In genomic region chr15:32198561-32198960, GRCm38 (mm10) we compare ENCODE assay signal across 32 mouse cellular contexts. TPM values are rescaled to one million over a fixed set of nuclear protein-coding genes. Genes with fewer than 3 reads are reported as not detected.
DNase-seq lines count a peak whose midpoint lies in the region; ATAC-seq lines count a peak whose summit lies in the region.
"Had no signal": no experiment of that assay in that cellular context is flagged by ENCODE, and none has a peak within 500 bp of the region (broad histone marks: within the 10 kb centered on the region; RNA-seq: fewer than 3 reads in every experiment).

No protein-coding gene starts in this region.

- WGBS in embryonic facial prominence, embryonic 14.5 days, result 39% methylated on average over 5 of the region's 5 CpGs

- no peak overlapping the region for H3K4me3 ChIP-seq in embryonic facial prominence, embryonic 14.5 days (ENCODE audit: low read depth, low read length)
- H3K4me3 ChIP-seq: heart, embryonic 10.5 days; liver, embryonic 13.5 days; megakaryocyte, embryonic 14.5 days had no signal

- H3K9ac ChIP-seq in embryonic facial prominence, embryonic 14.5 days (ENCODE audit: low read depth, low read length), result no peak overlapping the region
- H3K9ac ChIP-seq: forebrain, postnatal 0 days; hindbrain, embryonic 14.5 days; liver, embryonic 13.5 days had no signal

- H3K4me2 ChIP-seq in embryonic facial prominence, embryonic 14.5 days (ENCODE audit: low read depth, low read length), result no peak overlapping the region
- H3K4me2 ChIP-seq: hindbrain, embryonic 14.5 days; liver, embryonic 13.5 days had no signal

- peak; percentile 11 for DNase-seq in retina, embryonic 14.5 days (ENCODE audit: low spot score)
- no peak for DNase-seq in retina, postnatal 1 day
- peak; percentile 18 for DNase-seq in embryo, embryonic 10.5 days (ENCODE audit: low spot score)
- peak; percentile 59 for DNase-seq in embryonic facial prominence, embryonic 14.5 days (ENCODE audit: low spot score)
- DNase-seq in retina, postnatal 7 days (ENCODE audit: low read depth, low spot score), result peak; percentile 3
- DNase-seq in B cell, adult 2 months, result no peak
- no peak for DNase-seq in frontal cortex, adult 2 months (ENCODE audit: extremely low spot score in 1 of 2, low spot score in 1 of 2)
- DNase-seq in urinary bladder, postnatal 10 days (ENCODE audit: low spot score), result no peak
- DNase-seq: adrenal gland, postnatal 14 days; cerebellum, adult 8-10 months; forebrain, postnatal 0 days; heart, postnatal 4 days; kidney, adult 8-10 months; kidney, postnatal 10 days; liver, embryonic 13.5 days; lung, adult 2 months; lung, postnatal 36 days; midbrain, embryonic 14.5 days; right cerebral cortex, adult 18-20 months; thymus, postnatal 14 days had no signal

- peaks cover 8% of the 10 kb centered on the region; the same call in 1 of the 2 replicates for H3K4me1 ChIP-seq in embryonic facial prominence, embryonic 14.5 days (ENCODE audit: control insufficient read depth, insufficient read depth, low read length)
- H3K4me1 ChIP-seq: liver, embryonic 13.5 days; megakaryocyte, embryonic 14.5 days had no signal

- ATAC-seq in embryonic facial prominence, embryonic 14.5 days (ENCODE audit: low read depth), result no peak
- ATAC-seq: forebrain, postnatal 0 days had no signal

- H3K9me3 ChIP-seq in embryonic facial prominence, embryonic 14.5 days (ENCODE audit: control insufficient read depth, low read length), result no peaks in the 10 kb centered on the region
- H3K9me3 ChIP-seq: heart, embryonic 10.5 days; liver, embryonic 13.5 days had no signal

- H3K27me3 ChIP-seq in embryonic facial prominence, embryonic 14.5 days (replicated peaks; ENCODE audit: control insufficient read depth, insufficient read depth, low read length), result no peaks in the 10 kb centered on the region
- H3K27me3 ChIP-seq: liver, embryonic 13.5 days; megakaryocyte, embryonic 14.5 days had no signal

- no peak overlapping the region for H3K27ac ChIP-seq in embryonic facial prominence, embryonic 14.5 days (replicated peaks; ENCODE audit: low read depth, low read length)
- H3K27ac ChIP-seq: heart, embryonic 10.5 days; hindbrain, embryonic 14.5 days; liver, embryonic 13.5 days had no signal

- H3K36me3 ChIP-seq in embryonic facial prominence, embryonic 14.5 days (ENCODE audit: control insufficient read depth, insufficient read depth, low read length), result no peaks in the 10 kb centered on the region
- H3K36me3 ChIP-seq: heart, embryonic 10.5 days; liver, embryonic 13.5 days had no signal

RNA-seq across cellular contexts. Expression of gene Tas2r119, which starts 21.5 kb away (rescaled TPM):
- not detected in 2 replicates for polyA plus RNA-seq in embryonic facial prominence, embryonic 14.5 days (2014; fragmentation: Nextera tagmentation; extraction: Ambion mirVana)
- not detected in 2 replicates for polyA plus RNA-seq in frontal cortex, adult 2 months (2012; rRNA removed)
- polyA plus RNA-seq: cortical plate, adult 2 months; forebrain, embryonic 11.5 days; forebrain, postnatal 0 days; gonadal fat pad, adult 2 months; heart, embryonic 10.5 days; heart, embryonic 16.5 days; hindbrain, embryonic 14.5 days; intestine, embryonic 14.5 days; limb, embryonic 11.5 days; liver, embryonic 13.5 days; lung, adult 2 months; midbrain, embryonic 14.5 days; neural tube, embryonic 11.5 days; small intestine, adult 2 months; stomach, embryonic 16.5 days had no signal

RNA-seq across cellular contexts. Expression of gene Sema5a, which starts 46.0 kb away (rescaled TPM):
- polyA plus RNA-seq in embryonic facial prominence, embryonic 14.5 days (2014; fragmentation: Nextera tagmentation; extraction: Ambion mirVana), result 26.7 and 27.6 TPM in 2 replicates
- 10.4 and 10.5 TPM in 2 replicates for polyA plus RNA-seq in frontal cortex, adult 2 months (2012; rRNA removed)

Comparison
In these comparisons a context has a peak if more than half of its experiments do, and no peak if none do; other contexts are left out.
1. DNase-seq: peak in retina, embryonic 14.5 days (single experiment), embryo, embryonic 10.5 days (single experiment), embryonic facial prominence, embryonic 14.5 days (single experiment) and retina, postnatal 7 days (single experiment); none in retina, postnatal 1 day (single experiment), B cell, adult 2 months (0 of 2), frontal cortex, adult 2 months (0 of 2) and urinary bladder, postnatal 10 days (single experiment).